Mouse (Mus musculus) kidney, postnatal 10 days (tissue): ENCODE measurements around the gene Rnf167.

Experiments used
- DNase-seq: peaks from one replicate; pipeline ENCODE4 v3.0.0; 2021; ENCODE audit warnings: mixed read lengths

The Rnf167 gene

DNA sequence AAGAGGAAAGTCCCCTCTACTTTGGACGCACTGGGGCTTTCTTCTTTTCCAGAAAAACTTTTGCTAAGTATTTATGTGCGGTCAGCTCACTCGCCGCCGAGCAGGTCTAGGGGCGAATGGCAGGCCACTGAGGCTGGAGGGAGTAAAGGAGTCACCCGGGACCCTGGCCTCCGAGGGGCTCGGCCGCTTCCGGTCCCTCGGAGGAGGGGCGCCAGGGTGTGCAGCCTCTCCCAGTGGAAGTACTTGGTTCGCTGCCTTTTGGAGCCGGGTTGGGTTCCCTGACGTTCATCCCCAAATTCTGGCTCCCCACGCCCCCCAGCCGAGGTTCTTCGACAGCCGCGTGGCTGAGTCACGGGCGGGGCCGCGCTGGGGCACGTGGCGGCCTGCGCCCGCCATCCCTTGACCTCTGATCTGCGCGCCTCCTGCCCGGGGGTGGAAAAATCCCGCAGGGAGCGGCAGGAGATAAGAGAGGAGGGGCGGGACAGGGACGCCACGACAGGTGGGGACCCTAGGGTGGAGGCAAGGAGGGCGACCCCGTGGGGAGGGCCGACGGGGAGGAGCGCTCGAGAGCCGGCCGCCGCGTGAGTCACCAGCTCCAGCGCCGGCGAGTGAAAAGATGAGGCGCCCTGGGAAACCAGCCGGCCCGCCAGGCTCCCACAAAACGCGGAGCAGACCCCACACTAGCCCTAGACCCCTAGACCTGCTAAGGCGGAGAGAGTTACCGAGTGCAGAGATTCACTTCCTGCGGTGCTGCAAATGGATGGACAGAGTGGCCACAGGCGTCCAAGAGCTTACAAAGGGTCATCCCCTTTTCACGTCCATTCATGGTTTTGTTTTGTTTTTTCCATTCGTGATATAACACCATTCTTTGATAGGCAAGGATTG, 8.8 kb downstream of the Rnf167 start:
- DNase-seq, result peak; percentile 77

GRCm38 (mm10) chr11:70656456-70656927, 9.5 kb downstream of the Rnf167 start:
- peak; percentile 76 for DNase-seq

- peak; percentile 50 for DNase-seq
Observed at GRCm38 (mm10) chr11:70656964-70657363, 9.9 kb downstream of the Rnf167 start, which contains the start of gene Eno3. Gene Eno3, plus strand, starts transcription at chr11:70657202.

GRCm38 (mm10) chr11:70657573-70657972, 10.5 kb downstream of the Rnf167 start:
- no peak for DNase-seq

DNA sequence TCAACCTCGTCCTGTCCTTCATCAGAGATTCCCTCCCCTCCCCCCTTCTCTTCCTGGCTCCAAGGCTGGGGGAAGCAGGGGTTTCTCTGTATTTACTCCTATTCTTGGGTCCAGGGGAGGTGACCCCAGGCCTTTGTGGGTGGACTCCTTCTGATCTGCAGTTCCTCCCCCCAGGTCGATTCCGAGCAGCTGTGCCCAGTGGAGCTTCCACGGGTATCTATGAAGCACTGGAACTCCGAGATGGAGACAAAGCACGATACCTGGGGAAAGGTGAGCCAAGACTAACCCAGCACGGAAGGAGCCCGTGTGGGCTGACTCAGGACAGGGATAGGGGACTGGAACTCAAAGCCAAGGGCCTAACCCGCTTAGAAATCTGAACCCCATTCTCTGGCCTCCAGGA, 11.0 kb downstream of the Rnf167 start:
- DNase-seq, result no peak

DNA sequence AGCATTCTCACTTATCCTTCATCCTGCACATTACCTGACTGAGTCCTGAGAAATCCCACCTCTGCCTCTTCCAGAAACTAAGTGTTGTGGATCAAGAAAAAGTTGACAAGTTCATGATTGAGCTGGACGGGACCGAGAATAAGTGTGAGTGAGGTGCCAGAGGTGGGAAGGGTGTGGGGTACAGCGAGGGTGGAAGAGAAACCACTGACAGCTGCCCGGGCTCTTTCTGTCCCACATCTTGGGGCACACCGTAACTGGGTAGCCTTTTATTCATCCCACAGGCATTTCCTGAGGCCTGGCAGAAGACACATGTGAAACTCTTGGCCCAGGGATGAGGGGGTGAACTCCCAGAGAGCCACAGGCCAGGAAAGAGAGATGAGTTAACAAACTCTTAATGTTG, 11.5 kb downstream of the Rnf167 start:
- no peak for DNase-seq

- DNase-seq, result no peak
Observed at GRCm38 (mm10) chr11:70658942-70659341, 11.9 kb downstream of the Rnf167 start.

- DNase-seq, result no peak
Observed at GRCm38 (mm10) chr11:70660571-70660970, 13.5 kb downstream of the Rnf167 start.

DNA sequence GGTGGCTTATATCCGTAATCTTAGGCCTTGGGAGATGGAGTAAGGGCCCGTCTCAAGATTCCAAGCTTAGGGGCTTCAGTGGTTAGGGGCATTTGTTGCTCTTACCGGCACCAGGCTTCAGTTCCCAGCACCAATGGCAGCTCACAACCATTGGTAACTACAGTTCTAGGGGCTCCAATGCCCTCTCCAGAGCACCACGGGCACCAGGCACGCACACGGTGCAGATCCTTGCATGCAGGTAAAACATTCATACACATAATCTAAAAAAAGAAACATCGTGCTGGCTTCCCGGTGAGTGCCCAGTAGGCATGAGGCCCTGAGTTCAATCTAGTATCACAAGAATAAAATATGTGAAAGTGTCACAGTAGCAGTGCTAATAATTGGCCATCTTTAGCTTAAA, 16.1 kb downstream of the Rnf167 start:
- no peak for DNase-seq

GRCm38 (mm10) chr11:70663957-70664356, 16.9 kb downstream of the Rnf167 start:
- DNase-seq, result no peak

GRCm38 (mm10) chr11:70664741-70665140, 17.7 kb downstream of the Rnf167 start:
- DNase-seq, result no peak

- no peak for DNase-seq
Observed at GRCm38 (mm10) chr11:70666687-70667086, 19.7 kb downstream of the Rnf167 start.

- no peak for DNase-seq
Observed at GRCm38 (mm10) chr11:70667271-70668150, 20.5 kb downstream of the Rnf167 start.

GRCm38 (mm10) chr11:70668335-70668770, 21.3 kb downstream of the Rnf167 start:
- DNase-seq, result peak; percentile 83

GRCm38 (mm10) chr11:70668771-70669505, 21.9 kb downstream of the Rnf167 start, which contains the start of gene Spag7:
Gene Spag7, minus strand, starts transcription at chr11:70669416.
- peak; percentile 98 for DNase-seq

DNA sequence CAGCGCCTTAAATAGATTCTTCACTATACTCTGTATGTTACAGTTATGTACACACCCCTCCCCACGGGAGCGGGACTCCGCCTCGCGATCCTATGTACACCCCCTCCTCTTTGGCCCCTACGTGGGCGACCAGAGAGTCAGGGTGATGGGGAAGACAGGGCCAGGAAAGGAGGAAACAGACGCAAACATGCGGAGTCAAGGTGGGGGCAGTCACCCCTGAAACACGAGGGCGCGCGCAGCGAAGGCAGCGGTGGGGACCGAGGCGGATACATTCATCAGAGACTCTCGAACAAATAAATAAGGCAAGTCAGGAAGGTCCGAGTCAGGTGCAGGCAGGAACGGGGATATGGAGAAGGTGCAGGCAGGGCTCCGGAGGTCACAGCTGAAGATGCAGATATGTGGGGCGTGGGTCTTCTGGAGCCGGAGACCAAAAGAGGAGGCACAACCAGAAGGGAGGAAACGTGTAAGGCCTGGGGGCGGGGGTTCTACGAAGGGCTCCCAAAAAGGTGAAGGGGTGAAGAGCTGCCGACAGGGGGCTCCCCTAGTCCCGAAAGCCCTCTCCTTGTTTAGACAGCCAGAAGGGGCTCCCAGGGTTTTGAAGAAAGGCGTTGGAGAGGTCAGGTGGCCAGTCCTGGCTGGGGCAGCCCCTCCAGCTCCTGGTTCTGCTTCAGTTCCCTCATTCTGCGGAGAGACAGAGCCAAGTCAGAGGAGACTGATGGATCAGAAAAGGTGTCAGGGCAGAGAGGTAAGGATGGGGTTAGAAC, 22.7 kb downstream of the Rnf167 start:
- DNase-seq, result peak; percentile 85

- peak; percentile 49 for DNase-seq
Observed at GRCm38 (mm10) chr11:70670483-70670882, 23.4 kb downstream of the Rnf167 start.

DNA sequence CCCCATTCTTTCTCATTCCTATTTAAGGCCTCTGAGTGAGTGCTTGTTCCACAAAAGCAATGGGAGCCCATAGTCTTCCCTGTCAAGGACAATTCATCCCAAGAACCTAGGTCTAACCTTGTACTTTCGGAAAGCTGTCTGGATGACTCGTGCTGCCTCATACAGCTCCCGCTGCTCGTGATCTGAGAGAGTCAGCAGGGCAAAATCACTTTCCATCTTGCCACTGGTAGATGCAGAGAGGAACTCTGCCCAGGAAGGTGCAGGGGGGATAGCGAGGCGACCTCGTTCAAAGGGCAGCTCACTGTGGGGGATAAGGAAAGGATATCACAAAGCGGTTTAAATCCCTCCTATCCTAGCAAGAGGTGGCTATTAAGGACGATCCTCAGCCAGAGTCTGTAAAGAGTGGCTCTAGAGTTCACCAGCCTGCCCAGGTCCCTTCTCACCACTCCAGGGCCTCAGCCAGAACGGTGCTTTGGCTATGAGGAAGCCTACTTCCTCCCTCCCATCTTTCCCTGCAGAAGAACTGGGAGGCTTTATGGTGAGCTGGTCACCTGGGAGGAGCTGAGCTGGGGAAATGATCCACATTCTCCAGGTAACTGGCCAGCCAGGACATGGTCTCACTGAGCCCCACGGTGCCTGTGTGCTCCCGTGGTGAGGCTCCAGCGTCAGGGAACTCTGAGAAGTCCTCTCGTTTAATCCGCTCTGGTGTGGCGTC, 24.5 kb downstream of the Rnf167 start:
- peak; percentile 33 for DNase-seq

GRCm38 (mm10) chr11:70674014-70674413, 27.0 kb downstream of the Rnf167 start:
- DNase-seq, result no peak

- no peak for DNase-seq
Observed at GRCm38 (mm10) chr11:70674501-70674900, 27.5 kb downstream of the Rnf167 start.

GRCm38 (mm10) chr11:70678092-70678491, 31.1 kb downstream of the Rnf167 start:
- DNase-seq, result no peak
